Mouse (Mus musculus): ENCODE measurements at regions not wholly inside any gene's neighbourhood (a gene's known extent, or its start where the extent isn't known, plus 50 kb on each side); places are given as distances from the start of the nearest gene placed in this dataset.

DNA sequence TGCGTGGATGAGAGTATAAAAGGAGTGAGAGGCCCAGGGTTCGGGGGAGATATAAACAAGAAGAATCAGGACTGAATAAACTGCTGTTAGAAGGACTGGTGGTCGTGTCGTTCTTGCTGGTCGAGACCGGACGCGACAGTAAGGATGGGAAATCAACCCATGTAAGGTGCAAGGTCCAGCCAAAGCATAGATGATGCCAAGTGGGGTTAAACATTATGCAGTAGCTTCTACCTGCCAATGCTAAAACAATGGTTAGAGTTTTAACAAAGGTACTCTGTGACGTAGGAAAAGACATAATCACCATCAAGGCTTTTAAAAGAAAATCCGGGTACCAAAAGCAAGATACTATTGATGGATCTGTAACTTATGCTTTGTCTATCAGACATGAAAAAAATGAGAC is 58.4 kb upstream of the Tmc1 start:
- DNase-seq (ENCODE audit: low spot score), result no peak

- no peak for DNase-seq (ENCODE audit: low spot score)
These were observed 55.6 kb upstream of the Tmc1 start for GRCm38 (mm10) chr19:21009607-21010006.

DNA sequence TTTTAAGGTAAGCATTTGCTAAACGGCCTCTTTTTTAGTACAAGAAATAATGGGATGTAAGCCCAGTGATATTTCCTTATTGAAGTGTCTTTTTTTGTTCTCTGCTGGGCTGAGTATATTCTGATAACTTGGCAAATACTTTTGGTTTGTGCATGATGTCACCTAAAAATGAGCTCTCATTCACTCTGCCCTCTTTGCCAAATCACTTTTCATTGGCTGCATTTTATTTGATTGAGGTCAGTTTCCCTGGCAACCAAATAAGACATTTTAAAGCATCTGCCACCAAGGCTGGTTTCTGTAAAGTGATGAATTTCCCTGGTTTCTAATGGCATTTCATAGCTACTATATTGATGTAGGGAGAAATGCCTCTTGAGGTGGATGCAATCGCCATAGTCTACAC is 50.4 kb upstream of the Tmc1 start:
- no peak for DNase-seq (ENCODE audit: low spot score)
